Mouse (Mus musculus) heart, embryonic 15.5 days (tissue): Measurements from ENCODE around the gene Hsd17b14. TPM values are rescaled to one million over a fixed set of nuclear protein-coding genes. Genes with fewer than 3 reads are reported as not detected.

ENCODE experiments used
- polyA plus RNA-seq: library from polyadenylated mRNA; unstranded; fragments of >200 nt; fragmentation: Nextera tagmentation; extraction: Ambion mirVana; gene quantifications from 2 replicates; pipeline ENCODE4 v1.2.1, GENCODE M21; 2015

Hsd17b14 gene
- polyA plus RNA-seq, 1 experiment from 2014 or later, result 0.24 TPM

Other genes starting within 250 kb of the Hsd17b14 start
- gene Trpm4, start 221.1 kb upstream of the Hsd17b14 start, polyA plus RNA-seq, result 12.7 and 15.8 TPM in 2 replicates
- gene Hrc, start 219.6 kb upstream of the Hsd17b14 start, polyA plus RNA-seq, result 25.2 and 26.4 TPM in 2 replicates
- 1.6 and 2.1 TPM in 2 replicates for gene Ppfia3, start 187.9 kb upstream of the Hsd17b14 start, polyA plus RNA-seq
- gene Lin7b, start 184.3 kb upstream of the Hsd17b14 start, polyA plus RNA-seq, result 1.2 and 1.3 TPM in 2 replicates
- gene Snrnp70, start 159.2 kb upstream of the Hsd17b14 start, polyA plus RNA-seq, result 123 and 146 TPM in 2 replicates
- gene Kcna7, start 149.2 kb upstream of the Hsd17b14 start, polyA plus RNA-seq, result 0.33 and 0.58 TPM in 2 replicates
- 0.81 and 1.6 TPM in 2 replicates for gene Ntf5, start 141.2 kb upstream of the Hsd17b14 start, polyA plus RNA-seq
- gene Lhb, start 134.1 kb upstream of the Hsd17b14 start, polyA plus RNA-seq, result not detected in 2 replicates
- gene Gys1, start 120.0 kb upstream of the Hsd17b14 start, polyA plus RNA-seq, result 111 and 113 TPM in 2 replicates
- gene Ruvbl2, start 116.8 kb upstream of the Hsd17b14 start, polyA plus RNA-seq, result 65.0 and 82.1 TPM in 2 replicates
- gene Ftl1, start 95.0 kb upstream of the Hsd17b14 start, polyA plus RNA-seq, result 3,328 and 3,965 TPM in 2 replicates
- 107 and 112 TPM in 2 replicates for gene Bax, start 88.0 kb upstream of the Hsd17b14 start, polyA plus RNA-seq
- 0.28 and 1.3 TPM in 2 replicates for gene Tulp2, start 73.0 kb upstream of the Hsd17b14 start, polyA plus RNA-seq
- not detected in 2 replicates for gene Gm45808, start 68.1 kb upstream of the Hsd17b14 start, polyA plus RNA-seq
- 4.0 and 4.1 TPM in 2 replicates for gene Dhdh, start 66.1 kb upstream of the Hsd17b14 start, polyA plus RNA-seq
- gene Nucb1, start 44.5 kb upstream of the Hsd17b14 start, polyA plus RNA-seq, result 144 and 177 TPM in 2 replicates
- gene Ppp1r15a, start 28.6 kb upstream of the Hsd17b14 start, polyA plus RNA-seq, result 25.3 and 37.6 TPM in 2 replicates
- 1.0 and 2.6 TPM in 2 replicates for gene Plekha4, start 28.6 kb upstream of the Hsd17b14 start, polyA plus RNA-seq
- gene Bcat2, start 15.3 kb downstream of the Hsd17b14 start, polyA plus RNA-seq, result 79.4 and 84.5 TPM in 2 replicates
- 0.13 and 1.2 TPM in 2 replicates for gene Fgf21, start 60.6 kb downstream of the Hsd17b14 start, polyA plus RNA-seq
- 0.15 and 0.66 TPM in 2 replicates for gene Fut1, start 62.4 kb downstream of the Hsd17b14 start, polyA plus RNA-seq
- gene Izumo1, start 66.9 kb downstream of the Hsd17b14 start, polyA plus RNA-seq, result 0.33 and 0.35 TPM in 2 replicates
- 19.6 and 23.4 TPM in 2 replicates for gene Rasip1, start 72.6 kb downstream of the Hsd17b14 start, polyA plus RNA-seq
- gene Mamstr, start 85.1 kb downstream of the Hsd17b14 start, polyA plus RNA-seq, result 7.3 and 7.4 TPM in 2 replicates
- gene Fut2, start 111.5 kb downstream of the Hsd17b14 start, polyA plus RNA-seq, result 1.5 and 1.6 TPM in 2 replicates
- gene Ntn5, start 129.1 kb downstream of the Hsd17b14 start, polyA plus RNA-seq, result 0.14 TPM in 1 of 2 replicates, not detected in the other
- 0.13 and 0.34 TPM in 2 replicates for gene Sec1, start 139.5 kb downstream of the Hsd17b14 start, polyA plus RNA-seq
- gene Car11, start 144.9 kb downstream of the Hsd17b14 start, polyA plus RNA-seq, result 5.1 and 6.0 TPM in 2 replicates
- 3.0 and 4.3 TPM in 2 replicates for gene Dbp, start 150.2 kb downstream of the Hsd17b14 start, polyA plus RNA-seq
- gene Rpl18, start 160.6 kb downstream of the Hsd17b14 start, polyA plus RNA-seq, result 540 and 572 TPM in 2 replicates
- gene Sphk2, start 163.1 kb downstream of the Hsd17b14 start, polyA plus RNA-seq, result 13.7 and 21.0 TPM in 2 replicates
- 0.25 and 0.65 TPM in 2 replicates for gene Fam83e, start 166.3 kb downstream of the Hsd17b14 start, polyA plus RNA-seq
- gene Spaca4, start 170.9 kb downstream of the Hsd17b14 start, polyA plus RNA-seq, result not detected in 2 replicates
- gene Lmtk3, start 228.8 kb downstream of the Hsd17b14 start, polyA plus RNA-seq, result 0.53 TPM in 1 of 2 replicates, not detected in the other
- 0.21 and 1.1 TPM in 2 replicates for gene Sult2b1, start 229.8 kb downstream of the Hsd17b14 start, polyA plus RNA-seq